Mouse (Mus musculus): ENCODE results near the gene Sos1. TPM values are rescaled to one million over a fixed set of nuclear protein-coding genes. Genes with fewer than 3 reads are reported as not detected.

The Sos1 gene
- polyA plus RNA-seq (2012; ENCODE audit: low replicate concordance), result 3.2 and 4.6 TPM in 2 replicates

GRCm38 (mm10) chr17:80480031-80480854, at the start of gene Sos1:
Gene Sos1 (minus strand): TSS chr17:80480453.

DNA sequence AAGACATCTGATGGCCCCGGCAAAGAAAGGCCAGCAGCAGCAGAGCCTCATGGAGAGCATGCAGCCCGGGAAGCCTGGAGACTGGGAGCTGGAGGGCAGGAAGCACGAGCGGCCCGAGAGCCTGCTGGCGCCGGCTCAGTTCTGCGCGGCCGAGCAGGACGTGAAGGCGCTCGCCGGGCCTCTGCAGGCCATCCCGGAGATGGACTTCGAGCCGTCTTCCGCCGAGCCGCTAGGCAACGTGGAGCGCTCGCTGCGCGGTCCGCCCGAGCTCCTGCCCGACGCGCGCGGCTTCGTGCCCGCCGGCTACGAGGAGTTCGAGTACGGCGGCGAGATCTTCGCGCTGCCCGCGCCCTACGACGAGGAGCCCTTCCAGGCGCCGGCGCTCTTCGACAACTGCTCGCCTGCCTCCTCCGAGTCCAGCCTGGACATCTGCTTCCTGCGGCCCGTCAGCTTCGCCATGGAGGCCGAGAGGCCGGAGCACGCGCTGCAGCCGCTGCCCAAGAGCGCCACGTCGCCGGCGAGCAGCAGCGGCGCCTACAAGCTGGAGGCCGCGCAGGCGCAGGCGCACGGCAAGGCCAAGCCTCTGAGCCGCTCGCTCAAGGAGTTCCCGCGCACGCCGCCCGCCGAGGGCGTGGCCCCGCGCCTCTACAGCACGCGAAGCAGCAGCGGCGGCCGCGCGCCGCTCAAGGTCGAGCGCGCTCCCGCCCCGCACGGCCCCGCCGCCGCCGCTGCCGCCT, 107.1 kb downstream of the Sos1 start, which contains the start of gene Gm10190:
Gene Gm10190, minus strand, starts transcription at position 553 of the 737 bp plus-strand sequence.

Other genes with a start within 250 kb of the Sos1 start
- gene Morn2, start 190.2 kb downstream of the Sos1 start, polyA plus RNA-seq (2012; ENCODE audit: low replicate concordance), result 0.82 and 1.5 TPM in 2 replicates
- 4.3 and 5.9 TPM in 2 replicates for gene Dhx57, start 190.0 kb downstream of the Sos1 start, polyA plus RNA-seq (2012; ENCODE audit: low replicate concordance)
- gene Arhgef33, start 173.0 kb downstream of the Sos1 start, polyA plus RNA-seq (2012; ENCODE audit: low replicate concordance), result 0.11 and 0.24 TPM in 2 replicates
- not detected in 2 replicates for gene Gm10190, start 106.9 kb downstream of the Sos1 start, polyA plus RNA-seq (2012; ENCODE audit: low replicate concordance)
- gene Cdkl4, start 97.4 kb upstream of the Sos1 start, polyA plus RNA-seq (2012; ENCODE audit: low replicate concordance), result not detected in 2 replicates
- 2.0 and 2.6 TPM in 2 replicates for gene Map4k3, start 248.0 kb upstream of the Sos1 start, polyA plus RNA-seq (2012; ENCODE audit: low replicate concordance)

Data from leukemia stem cell, adult 10-12 weeks (primary cell).